Mouse (Mus musculus) natural killer cell, adult 2 months (primary cell): ENCODE measurements around the gene Skp1a.

Experiments used
- DNase-seq, 2 experiments: peaks; one replicate each; pipeline ENCODE4 v3.0.0; 2022; ENCODE audit warnings: low spot score in 2 of 2

Skp1a gene

DNA sequence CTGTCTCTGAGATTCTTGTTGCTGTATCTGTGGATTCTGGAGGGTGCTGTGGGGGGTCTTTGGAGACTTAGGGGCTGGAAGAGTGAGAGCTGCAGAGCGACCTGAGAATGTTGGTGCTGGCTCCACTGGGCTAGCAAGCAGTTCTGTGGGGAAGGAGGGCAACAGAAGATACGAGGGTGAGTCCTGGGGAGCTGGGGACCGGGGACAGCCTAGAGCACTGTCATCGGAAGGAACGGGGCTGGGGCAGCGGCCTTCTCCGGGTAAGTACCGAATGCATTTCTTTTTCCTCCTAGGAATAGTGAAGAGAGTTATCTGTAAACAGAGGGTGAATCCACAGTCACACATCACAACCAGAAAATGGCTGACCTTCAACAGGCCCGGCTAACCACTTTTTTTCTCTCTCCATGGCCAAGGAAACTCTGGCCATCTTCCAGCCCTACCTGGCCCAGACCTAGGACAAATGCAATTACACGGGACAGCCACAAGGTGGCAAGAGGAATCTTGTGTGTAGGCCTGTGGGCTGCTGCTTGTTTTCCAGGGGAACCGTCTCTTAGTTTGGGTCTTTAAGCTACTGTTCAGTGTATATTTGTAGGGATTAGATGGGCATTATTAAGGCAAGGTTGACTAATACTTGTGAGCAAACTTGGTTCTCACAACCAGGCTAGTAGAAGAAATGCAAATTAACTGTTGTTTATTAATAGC is 22.0 kb downstream of the Skp1a start:
- DNase-seq: peak in 1 of 2 experiments; percentile 42

DNA sequence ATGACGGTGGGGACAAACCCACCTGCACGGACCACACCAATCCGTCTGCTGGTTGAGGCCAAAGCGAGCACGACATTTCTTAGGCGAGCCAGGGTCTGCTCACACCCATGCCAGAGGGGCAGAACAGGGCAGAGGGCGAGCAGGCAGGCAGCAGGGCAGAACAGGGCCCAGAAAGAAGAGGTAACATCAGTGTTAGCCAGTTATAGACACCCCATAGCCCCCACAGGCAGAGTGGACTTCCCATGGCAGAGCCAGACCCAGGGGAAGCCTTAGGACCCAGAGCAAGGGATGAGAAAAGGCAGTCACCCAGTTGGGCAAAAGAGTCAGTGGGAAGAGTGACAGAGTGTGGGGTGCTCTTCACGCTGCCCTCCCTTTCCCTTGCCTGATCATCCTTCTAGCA is 23.3 kb downstream of the Skp1a start:
- DNase-seq: no peak

DNA sequence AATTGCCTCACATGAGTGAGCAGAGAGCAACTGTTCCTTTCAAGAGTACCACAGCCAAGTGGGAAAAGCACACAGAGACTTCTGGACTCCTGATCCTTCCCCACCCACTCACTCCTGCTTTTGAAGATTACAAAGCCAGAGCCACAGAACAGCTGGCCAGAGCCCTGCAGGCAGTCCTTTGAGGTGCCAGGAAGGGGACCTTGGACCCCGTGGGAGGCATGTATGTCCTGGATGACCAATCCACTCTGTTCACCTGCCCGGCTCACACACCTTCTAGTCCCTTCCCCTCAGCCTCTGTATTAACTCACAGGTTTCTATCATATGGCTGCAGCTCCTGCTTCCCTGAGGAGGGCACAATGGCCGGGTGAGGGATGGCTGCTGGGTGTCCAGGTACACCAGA is 25.6 kb downstream of the Skp1a start:
- no peak for DNase-seq

DNA sequence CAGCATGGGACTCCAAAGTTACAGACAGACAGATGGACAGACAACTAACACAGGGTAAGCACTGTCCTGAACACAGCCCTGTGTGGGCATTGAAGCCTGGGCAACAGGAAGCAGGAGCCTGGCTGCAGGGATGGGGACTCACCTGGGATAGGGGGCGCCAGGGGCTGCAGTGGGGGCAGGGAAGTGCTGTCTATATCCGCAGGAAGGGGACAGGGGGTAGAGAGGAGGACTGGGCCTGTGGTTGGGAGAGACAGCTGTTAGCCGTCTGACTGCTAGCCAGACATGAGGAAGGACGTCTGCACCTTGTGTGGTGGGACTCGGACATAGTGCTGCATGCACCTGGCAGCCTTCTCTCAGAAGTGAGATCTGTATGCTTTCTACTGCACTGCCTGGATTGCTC is 26.9 kb downstream of the Skp1a start:
- DNase-seq: no peak

DNA sequence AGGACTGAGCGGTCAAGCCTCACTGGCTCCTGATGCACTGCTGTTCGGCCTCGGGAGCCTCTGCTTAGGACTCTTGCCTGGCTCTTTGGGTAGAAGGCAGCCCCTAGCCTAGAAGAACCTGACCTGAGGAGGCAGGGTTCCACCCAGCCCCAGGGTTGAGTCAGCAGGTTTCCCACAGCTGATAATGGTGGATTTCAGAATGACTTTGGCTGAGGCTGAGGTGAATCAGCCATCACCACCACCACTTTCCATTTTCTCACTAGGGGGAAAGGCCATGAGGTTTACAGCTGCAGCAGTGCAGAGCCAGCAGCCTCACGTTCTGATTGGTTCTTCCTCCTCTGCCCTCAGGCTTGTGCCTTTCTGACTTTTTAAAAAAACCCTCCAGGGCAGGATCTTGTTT is 29.1 kb downstream of the Skp1a start:
- no peak for DNase-seq

DNA sequence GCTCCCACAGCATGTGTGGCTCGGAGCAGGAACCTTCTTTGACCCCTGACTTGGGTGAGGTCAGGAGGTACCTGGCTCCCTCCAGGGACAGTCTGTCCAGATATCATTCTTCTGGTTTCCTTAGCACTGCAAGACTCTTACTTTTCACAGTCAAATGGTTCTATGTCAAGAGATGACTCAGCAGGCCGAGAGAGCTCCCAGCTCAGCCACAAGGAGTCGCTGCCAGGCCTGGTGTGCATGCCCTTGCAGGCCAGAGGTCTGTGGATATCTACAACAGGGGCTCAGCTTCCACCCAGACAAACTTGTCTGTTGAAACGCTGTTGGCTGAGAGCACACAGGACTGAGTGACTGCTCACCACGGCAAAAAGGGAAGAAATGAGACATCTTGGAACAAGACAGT is 30.1 kb downstream of the Skp1a start:
- peak; percentile 68 to 73 for DNase-seq

DNA sequence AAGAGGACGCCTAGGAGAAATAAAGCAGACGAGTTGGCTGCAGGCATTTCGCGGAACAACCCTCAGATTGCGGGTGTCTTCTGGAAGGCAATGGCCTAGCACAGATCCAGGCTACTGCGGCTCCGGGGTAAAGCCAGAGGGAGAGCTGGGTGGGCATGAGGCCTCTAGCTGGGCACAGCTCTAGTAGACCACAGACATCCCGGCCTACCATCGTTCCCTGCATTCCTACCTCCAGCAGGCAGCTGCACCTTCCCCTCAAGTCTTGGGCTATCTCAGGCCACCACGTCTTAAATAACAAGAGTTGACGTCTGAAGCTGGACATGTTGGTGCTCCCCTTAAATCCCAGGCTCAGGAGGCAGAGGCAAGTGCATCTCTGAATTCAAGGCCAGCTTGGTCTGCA is 30.5 kb downstream of the Skp1a start:
- DNase-seq: no peak

DNA sequence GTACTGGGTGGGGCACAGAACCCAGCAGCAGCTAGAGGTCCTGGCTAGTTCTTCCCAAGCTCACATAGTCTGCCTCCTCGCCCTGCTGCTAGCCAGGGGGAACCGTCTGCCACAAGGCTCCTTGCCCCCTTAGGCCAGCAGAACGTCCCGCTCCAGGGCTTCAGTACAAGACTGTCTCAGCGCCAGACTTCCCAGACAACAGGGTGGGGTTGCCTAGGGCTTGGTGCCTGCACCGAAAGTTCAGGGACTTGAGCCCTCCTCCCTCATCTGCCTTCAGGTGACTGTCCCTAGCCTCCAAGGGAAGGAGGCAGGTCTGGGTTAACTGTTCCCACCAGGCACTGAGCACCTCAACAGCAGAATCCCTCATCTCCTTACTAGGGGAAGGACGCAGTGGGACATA is 33.1 kb downstream of the Skp1a start:
- no peak for DNase-seq

DNA sequence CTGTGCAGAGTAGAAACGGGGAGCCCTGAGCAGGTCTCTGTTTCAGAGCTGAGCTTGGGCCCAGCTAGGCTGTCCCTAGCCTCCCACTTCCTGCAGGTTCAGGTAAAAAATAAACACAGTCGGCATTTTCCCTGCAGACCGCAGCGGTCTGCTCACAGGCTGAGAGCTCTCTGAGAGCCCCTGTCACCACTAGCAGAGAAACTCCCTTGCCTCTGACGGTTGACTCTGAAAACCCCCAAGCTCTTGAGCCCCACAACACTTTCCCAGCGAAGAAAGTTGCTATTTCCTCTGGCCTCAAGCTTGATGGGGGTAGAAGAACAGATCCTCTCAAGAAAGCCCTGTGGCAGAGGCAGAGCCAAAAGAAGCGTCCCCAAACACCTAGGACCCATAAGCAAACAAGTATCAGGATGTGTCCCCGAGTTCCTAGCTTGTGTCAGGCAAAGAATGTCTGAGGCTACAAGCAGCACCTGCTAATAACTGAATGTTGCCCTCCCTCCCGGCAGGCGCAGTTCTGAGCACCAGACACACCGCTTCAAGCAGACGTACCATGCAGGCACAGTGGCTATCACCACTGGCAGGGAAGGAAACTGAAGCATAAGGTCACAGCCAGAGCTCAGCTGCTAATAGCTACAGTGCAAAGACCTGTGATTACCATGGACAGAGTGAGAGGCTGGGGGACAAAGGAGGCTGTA is 34.0 kb downstream of the Skp1a start:
- DNase-seq: peak; percentile 82 to 90

DNA sequence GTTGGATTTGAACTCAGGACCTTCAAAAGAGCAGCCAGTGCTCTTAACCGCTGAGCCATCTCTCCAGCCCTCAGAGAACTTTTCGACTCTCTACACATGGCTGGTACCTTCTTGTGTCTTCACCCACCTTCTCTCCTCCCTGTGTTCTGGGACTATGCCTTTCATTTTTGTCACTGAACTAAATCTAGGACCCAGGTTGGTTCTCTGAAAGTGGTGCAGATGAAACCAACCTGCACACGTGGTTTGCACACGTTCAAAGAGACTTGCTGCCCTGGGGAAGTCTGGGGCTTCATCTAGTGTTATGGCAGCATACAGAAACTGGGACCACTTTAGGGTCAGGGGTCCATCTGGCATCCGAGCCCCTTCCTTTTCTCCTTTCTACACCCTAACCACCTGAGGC is 35.5 kb downstream of the Skp1a start:
- no peak for DNase-seq

DNA sequence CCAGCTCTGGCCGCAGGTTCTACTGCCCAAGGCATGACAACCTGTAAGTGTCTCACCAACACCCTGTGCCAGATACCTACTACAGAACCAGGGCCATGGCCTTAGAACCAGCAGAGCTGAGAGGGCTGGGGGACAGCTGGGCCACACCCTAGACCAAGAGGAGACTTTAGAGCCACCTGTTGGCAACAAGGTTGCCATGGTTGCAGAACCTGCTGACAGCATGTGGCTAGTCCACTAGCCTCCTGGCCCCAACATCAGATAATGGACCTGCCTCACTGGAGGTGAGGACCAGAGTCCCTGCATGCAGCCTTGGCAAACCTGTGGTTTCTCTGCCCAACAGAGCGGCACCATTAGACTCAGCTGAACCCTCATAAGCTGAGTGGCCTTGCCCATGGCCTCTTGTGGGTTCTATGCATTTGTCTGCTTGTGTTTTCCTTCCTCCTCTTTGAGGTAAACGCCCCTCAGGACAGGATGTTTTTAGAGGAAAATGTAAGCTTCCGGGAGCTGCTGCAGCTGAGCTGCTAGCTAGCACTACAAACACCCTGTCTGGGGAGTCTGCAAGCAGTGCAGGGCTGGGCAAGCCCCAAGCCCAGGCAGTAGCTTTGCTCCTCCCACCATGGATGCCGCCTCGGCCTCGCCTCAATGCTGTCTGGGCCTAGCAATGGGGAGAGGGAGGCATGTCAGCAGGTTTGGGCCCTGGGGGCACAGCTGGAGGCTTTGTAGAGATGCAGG is 36.5 kb downstream of the Skp1a start:
- DNase-seq: peak; percentile 63 to 65

DNA sequence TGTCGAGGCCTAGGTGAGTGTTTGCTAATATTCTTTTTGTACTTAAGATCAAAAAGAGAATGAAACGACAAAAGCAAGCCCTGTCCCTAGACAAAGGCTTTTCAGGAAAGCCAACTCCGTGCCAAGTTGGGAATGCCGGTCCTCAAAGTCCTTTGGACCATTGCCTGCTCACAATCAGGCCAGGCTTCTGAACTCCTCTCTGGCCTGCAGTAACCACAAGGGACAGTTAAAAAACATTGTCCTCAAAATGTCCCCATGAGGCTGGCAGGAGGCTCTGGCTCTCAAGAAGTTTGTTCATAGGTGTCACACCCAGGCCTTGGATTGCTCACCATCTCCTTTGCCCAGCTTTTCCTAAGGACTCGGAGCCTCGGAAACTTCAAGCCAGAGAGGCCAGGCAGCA is 38.0 kb downstream of the Skp1a start:
- no peak for DNase-seq

DNA sequence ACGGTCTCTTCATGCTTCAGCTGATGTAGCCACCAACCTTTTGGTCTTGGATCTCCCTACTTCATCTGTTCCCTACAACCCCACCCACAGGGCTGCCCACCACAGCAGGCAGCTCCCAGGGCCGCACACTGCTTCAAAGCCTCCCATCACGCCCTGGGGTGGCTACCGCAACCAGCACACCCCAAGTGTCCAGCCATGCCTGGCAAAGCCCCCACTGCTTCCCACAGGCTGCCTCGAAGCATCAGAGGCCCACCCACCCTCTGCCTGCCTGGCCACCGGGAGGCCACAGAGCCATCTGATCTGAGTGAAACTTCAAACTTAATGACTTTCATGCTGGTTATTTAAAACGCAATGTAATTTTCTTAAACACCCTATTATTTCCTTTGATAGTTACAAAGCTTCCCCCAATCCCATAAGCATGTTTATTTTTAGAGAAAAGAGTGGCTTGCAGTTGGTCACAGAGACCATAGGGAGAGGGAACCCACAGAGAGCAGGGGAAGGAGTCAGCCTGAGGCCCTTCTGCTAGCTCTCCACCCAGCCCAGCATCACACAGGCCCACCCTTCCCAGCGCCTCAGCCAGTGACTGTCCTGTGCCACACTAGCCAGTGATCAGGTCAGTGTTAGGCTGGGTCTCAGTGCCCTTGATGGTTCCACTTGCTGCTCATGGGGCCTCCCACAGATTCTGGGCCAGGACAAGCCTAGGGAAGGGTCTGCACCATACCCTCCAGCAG is 40.1 kb downstream of the Skp1a start:
- no peak for DNase-seq

DNA sequence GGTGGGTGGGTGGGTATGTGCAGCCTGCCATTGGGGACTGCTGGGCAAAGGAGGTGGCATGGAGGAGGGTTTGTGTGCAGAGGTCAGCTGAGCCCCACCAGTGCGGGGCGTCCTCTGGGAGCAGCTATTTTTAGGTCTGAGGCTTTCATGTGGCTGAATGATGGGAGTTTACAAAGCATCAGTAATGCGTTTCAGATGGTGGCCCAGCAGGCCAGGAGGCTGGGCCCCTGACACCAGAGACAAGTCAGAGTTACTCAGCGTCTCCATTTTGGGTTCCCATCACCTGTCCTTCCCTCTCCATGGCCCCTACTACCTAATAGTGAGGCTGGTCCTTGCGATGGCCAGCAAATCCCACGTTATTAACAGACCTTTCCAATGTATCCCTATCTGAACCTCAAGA is 40.8 kb downstream of the Skp1a start:
- no peak for DNase-seq

DNA sequence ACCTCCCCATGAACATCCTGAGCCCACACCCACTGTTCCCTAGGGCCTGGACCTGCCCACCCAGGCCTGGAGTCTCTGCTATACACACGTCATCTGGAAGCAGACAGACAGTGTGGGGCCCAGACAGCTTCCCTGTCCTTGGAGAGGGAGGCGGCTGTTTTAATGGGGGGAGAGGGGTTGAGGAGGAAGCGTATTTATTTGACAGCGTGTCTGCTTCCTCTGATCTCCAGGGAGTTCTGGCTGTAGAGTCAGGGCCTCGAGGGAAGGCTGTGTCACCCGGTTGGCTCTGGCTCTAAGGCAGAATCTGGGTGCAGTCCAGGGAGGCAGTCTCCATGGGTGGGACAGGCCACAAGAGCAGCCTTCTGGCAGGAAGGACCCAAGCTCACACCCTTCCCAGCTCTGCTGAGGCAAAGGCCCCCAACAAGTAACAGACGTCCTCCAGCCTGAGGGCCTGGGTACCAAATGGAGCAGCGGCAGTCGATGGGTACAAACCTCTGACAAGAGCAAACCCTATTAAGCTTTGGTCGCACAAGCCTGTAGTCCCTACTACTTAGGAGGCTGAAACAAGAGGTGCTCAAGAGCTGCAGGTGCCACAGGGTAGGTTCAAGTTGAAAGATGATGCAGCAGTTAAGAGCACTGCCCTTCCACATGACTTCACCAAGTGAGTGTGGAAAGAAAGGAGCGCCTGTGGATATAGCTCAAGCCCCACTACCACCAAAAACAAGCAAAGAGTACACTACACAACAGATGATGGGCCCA is 41.6 kb downstream of the Skp1a start:
- no peak for DNase-seq

DNA sequence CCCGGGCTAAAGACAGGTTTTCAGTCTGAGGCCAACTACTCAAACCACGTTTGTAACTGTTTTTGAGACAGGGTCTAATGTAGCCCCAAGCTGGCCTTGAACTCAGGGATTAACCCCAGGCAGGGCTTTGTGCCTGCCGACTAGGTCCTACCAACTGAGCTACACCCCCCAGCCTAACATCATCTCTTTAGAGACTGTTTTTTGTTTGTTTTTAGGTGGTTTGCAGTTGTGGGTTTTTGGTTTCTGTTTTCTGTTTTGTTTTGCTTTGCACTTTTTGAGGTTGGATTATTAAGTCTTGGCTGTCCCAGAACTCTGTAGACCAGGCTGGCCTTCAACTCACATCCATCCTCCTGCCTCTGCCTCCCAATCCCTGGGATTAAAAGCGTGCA is 42.1 kb downstream of the Skp1a start:
- DNase-seq: no peak

DNA sequence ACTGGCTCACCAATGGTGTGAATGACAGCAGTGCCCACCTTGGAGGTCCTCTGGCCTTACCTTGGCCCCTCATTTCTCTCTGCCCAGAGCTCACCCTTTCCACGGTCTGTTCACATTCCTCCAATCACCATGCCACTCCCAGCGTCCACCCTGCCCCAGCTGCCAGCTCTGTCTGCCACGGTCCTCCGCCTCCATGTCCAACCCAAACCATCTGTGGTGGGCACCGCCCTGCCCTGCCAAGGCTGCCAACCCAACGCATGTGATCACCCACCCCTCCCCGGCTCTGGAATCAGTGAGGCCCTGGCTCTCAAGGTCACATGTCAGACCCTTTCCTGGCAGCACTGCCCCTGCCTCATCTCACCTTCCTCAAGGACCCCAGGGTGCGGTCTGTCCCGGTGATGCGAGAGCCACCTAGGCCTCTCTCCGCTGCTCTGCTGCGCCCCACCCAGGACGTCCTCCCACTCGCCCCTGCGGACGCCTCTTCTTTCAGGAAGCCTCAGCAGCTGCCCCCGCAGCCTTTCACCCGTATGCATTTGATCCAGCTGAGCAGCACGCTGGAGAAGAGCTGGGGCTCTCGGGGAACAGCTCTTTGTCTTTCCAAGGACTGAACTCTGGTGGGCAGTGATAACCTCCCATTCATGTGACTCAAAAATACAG is 42.8 kb downstream of the Skp1a start:
- no peak for DNase-seq

DNA sequence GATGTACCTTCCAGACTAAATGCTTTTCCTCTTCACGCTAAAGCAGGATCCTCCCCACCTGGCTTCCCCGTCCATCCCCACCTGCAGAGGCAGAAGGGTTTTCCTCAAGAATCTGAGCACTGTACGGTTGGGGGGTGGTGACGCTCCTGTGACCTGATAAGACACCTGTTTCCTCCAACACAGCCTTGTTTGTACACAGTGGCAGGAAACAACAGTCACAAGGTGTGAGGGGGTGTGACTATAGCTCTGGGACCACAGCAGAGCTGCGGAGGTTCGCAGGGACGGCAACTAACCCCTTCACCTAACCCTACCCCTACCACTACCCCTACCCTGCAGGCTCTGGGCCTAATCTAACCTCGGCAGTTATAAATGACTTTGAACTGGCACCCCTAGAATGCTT is 43.6 kb downstream of the Skp1a start:
- DNase-seq: peak; percentile 66 to 67

DNA sequence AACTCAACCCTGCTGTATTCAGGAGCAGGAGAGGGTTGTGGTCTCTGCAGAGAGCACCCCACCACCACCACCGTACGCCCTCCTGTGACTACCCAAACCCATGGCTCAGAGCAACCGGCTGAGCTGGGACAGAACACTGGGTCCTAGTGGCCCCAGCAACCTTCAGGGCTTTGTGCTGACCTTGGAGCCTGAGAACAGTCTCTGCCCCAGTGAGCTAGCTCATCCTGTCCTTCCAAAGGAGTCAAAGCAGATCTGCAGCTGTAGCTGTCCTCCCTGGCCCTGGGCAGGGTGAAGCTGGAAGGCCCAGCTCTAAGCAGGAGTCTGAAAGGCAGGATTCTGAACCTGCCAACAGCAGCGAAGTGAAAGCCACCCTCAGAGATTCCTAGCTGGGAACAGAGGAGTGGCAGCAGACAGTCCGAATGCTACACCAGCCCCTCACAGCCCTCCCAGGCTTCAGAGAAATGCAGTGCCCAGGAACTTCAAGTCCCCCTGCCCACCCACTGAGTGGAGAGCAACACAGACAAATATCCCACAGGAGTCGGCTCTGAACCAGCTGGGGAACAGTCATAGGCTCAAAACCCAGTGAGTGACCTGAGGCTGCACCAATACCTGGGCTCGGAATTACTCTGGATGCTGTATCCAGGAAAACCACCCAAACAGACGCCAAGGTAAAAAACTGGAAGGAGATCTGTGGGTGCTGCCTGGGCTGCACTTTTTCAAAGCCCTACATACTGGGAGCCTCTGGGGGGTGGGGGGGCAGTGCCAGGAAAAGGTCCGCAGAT is 44.2 kb downstream of the Skp1a start:
- DNase-seq: no peak

DNA sequence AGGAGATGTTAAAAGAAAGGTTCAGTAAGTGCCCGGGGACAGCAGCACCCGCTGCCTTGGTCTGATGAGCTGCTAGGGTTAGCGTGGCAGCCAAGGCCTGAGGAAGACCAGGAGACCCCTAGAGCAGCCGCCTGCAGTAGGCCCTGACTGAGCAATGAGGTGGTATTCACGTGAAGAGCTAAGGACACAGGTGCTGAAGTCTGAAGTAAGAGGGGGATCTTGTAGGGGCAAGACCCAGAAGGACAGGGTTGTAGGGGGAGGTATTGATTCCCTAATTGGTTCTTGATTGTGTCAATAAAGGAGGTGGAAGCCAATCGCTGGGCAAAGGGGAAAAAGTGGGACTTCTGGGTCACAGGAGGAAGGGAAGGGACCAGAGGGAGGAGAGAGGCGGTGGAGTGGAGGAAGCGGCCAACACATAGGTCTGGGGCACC is 45.2 kb downstream of the Skp1a start:
- no peak for DNase-seq
